Mouse (Mus musculus) liver, adult 2 months (tissue): ENCODE results near the gene Abracl.

Experiments used
- CTCF ChIP-seq: fragments of 200-500 bp; IDR thresholded peaks from 2 replicates; pipeline ENCODE4 v1.5.1; 2011; ENCODE audit warnings: low read depth, low read length, control low read depth
- POLR2A ChIP-seq: fragments of 200-500 bp; IDR thresholded peaks from 2 replicates; pipeline ENCODE4 v1.6.1; 2011; ENCODE audit warnings: low read length, control low read depth; ENCODE audit not compliant: insufficient read depth; ENCODE audit errors: extremely low read depth

GRCm38 (mm10) chr10:18022312-18022711, 776 bp downstream of the Abracl start:
- TF ChIP-seq CTCF (no peak), POLR2A (no peak)
